Mouse (Mus musculus): Measurements from ENCODE around the gene Sema7a.

GRCm38 (mm10) chr9:58011027-58011426 is 71.1 kb downstream of the Sema7a start:
- TF ChIP-seq TBP (IDR thresholded peaks at IDR 0.05; ENCODE audit: low read depth, low read length) (no peak), POLR2A (IDR thresholded peaks at IDR 0.05; ENCODE audit: control insufficient read depth in 1 of 2, insufficient read depth in 1 of 2, low read depth in 1 of 2, low read length in 2 of 2, poor library complexity in 1 of 2) (no peak), GABPA (IDR thresholded peaks at IDR 0.05; ENCODE audit: low read depth, low read length) (no peak), MAZ (IDR thresholded peaks at IDR 0.05; ENCODE audit: low read depth, low read length) (no peak)

All from MEL (cell line).